Mouse (Mus musculus) limb, embryonic 15.5 days (tissue): ENCODE results near the gene 5330417C22Rik. TPM values are rescaled to one million over a fixed set of nuclear protein-coding genes. Genes with fewer than 3 reads are reported as not detected.

Experiments
- ATAC-seq: fragments of 200-750 bp; cut with Nextera tagmentation; 2 replicates; pipeline ENCODE4 v1.8.0; 2017; ENCODE audit warnings: low read depth, moderate TSS enrichment; ENCODE audit not compliant: insufficient number of reproducible peaks, low FRiP score, low TSS enrichment
- H3K27ac ChIP-seq: fragments of 300-500 bp; sonication (generic); 2 replicates; pipeline ENCODE4 v1.5.1; 2015; ENCODE audit warnings: moderate library complexity, mild to moderate bottlenecking, inconsistent platforms
- H3K27me3 ChIP-seq: fragments of 300-500 bp; sonication (generic); 2 replicates; pipeline ENCODE4 v1.6.1; 2015; ENCODE audit warnings: inconsistent platforms
- H3K36me3 ChIP-seq: fragments of 300-500 bp; sonication (generic); 2 replicates; pipeline ENCODE4 v1.6.1; 2015; ENCODE audit warnings: inconsistent platforms
- H3K4me1 ChIP-seq: fragments of 300-500 bp; sonication (generic); 2 replicates; pipeline ENCODE4 v1.6.1; 2015; ENCODE audit warnings: inconsistent platforms
- H3K4me2 ChIP-seq: fragments of 300-500 bp; sonication (generic); 2 replicates; pipeline ENCODE4 v1.6.1; 2015; ENCODE audit warnings: mild to moderate bottlenecking, inconsistent platforms
- H3K4me3 ChIP-seq: fragments of 300-500 bp; sonication (generic); 2 replicates; pipeline ENCODE4 v1.5.1; 2015; ENCODE audit warnings: mild to moderate bottlenecking, inconsistent platforms
- H3K9ac ChIP-seq: fragments of 300-500 bp; sonication (generic); 2 replicates; pipeline ENCODE4 v1.6.1; 2015; ENCODE audit warnings: inconsistent platforms
- H3K9me3 ChIP-seq: fragments of 300-500 bp; sonication (generic); 2 replicates; pipeline ENCODE4 v1.6.1; 2016; ENCODE audit warnings: inconsistent platforms
- WGBS: fragments of 180-500 bp; shearing (Covaris S2); methylation state at CpG from one replicate; pipeline ENCODE4 v1.1.7; 2015; 5-methylcytosine and 5-hydroxymethylcytosine counted together
- polyA plus RNA-seq: library from polyadenylated mRNA; unstranded; fragments of >200 nt; fragmentation: Nextera tagmentation; extraction: Ambion mirVana; gene quantifications from 2 replicates; pipeline ENCODE4 v1.2.1, GENCODE M21; 2015

Gene 5330417C22Rik
- polyA plus RNA-seq, 1 experiment from 2014 or later = 0.63 TPM

- no peaks in the 10 kb centered on the region for H3K9me3 ChIP-seq
- peak within 1 kb of the TSS; percentile 96 for H3K27ac ChIP-seq
- H3K27me3 ChIP-seq = no peaks in the 10 kb centered on the region
- H3K4me2 ChIP-seq = peak within 1 kb of the TSS; percentile 73
- H3K4me3 ChIP-seq = peak within 1 kb of the TSS; percentile 83
- peaks cover 30% of the 10 kb centered on the region for H3K36me3 ChIP-seq
- H3K4me1 ChIP-seq = peaks cover 13% of the 10 kb centered on the region
- peak within 1 kb of the TSS; percentile 60 for H3K9ac ChIP-seq
- WGBS = under 1% methylated on average over 45 of the region's 45 CpGs
- peak; percentile 95 for ATAC-seq
Measured at GRCm38 (mm10) chr3:108562133-108562730, 25.9 kb upstream of the 5330417C22Rik start, which contains the start of gene Tmem167b. Gene Tmem167b (minus strand): TSS chr3:108562466.

DNA sequence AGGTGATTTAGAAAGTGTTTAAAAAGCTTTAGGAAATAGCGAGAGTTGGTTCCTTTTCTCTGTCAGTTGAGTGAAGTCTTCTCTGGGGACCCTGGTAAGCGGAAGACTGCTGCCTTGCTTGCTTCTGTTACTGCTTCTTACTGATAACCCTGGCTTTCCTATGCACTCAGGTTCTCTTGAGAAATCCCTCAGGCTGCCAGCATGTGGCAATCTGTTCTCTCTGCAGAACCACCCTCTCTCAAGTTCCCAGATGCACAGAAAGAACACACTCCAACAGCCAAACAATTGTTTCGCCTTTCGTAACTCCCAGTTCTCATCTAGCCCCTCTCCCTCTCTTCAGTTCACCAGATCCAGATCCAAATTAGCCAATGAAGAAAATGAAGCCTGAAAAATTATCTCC is 21.6 kb upstream of the 5330417C22Rik start:
- Histone ChIP-seq H3K4me1 (peaks cover 13% of the 10 kb centered on the region), H3K36me3 (peaks cover 39% of the 10 kb centered on the region)
- 93% methylated on average over 4 of the region's 4 CpGs for WGBS

DNA sequence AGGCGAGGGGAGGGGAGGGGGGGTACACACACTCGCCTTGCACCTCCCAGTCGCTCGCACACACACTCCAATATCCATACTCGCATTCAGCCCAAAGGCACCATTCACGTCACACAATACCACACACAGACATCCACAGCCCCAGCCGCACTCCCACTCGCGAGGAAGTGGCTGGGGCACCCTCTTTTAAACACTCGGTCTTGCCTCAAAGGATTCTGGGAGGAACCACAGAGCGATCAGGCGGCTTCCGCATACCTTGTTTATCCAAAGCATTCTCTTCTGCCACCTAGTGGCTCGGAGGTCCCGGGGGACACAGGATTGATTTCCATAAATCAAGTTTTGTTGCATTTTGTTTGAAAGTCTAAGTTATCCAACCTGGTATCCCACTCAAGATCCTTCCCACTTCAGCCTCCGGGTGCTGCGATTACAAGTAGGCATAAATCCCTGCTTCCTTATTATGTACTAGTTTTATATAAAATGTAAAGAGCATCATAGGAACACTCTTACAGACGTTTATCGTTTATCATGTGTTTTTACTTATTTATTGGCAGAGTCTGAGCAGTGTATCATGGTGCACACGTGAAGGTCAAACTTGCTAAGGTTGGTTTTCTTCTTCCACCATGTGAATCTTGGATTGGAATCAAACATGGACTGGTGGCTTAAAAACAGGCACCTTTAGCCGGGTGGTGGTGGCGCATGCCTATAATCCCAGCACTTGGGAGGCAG is 18.4 kb upstream of the 5330417C22Rik start:
- peak; percentile 91 for ATAC-seq
- Histone ChIP-seq H3K9ac (peak overlapping the region; percentile 96), H3K4me2 (peak overlapping the region; percentile 69), H3K27me3 (no peaks in the 10 kb centered on the region), H3K36me3 (peaks cover 30% of the 10 kb centered on the region), H3K4me3 (peak overlapping the region; percentile 82), H3K27ac (peak overlapping the region; percentile 89), H3K9me3 (no peaks in the 10 kb centered on the region), H3K4me1 (no peaks in the 10 kb centered on the region)
- 14% methylated on average over 21 of the region's 22 CpGs for WGBS

More for the DNA sequence above, 21.6 kb upstream of the 5330417C22Rik start:
- H3K27ac ChIP-seq = no peak overlapping the region
- H3K9me3 ChIP-seq = no peaks in the 10 kb centered on the region
- no peaks in the 10 kb centered on the region for H3K27me3 ChIP-seq
- no peak overlapping the region for H3K9ac ChIP-seq
- ATAC-seq = no peak
- H3K4me2 ChIP-seq = no peak overlapping the region
- H3K4me3 ChIP-seq = no peak overlapping the region

DNA sequence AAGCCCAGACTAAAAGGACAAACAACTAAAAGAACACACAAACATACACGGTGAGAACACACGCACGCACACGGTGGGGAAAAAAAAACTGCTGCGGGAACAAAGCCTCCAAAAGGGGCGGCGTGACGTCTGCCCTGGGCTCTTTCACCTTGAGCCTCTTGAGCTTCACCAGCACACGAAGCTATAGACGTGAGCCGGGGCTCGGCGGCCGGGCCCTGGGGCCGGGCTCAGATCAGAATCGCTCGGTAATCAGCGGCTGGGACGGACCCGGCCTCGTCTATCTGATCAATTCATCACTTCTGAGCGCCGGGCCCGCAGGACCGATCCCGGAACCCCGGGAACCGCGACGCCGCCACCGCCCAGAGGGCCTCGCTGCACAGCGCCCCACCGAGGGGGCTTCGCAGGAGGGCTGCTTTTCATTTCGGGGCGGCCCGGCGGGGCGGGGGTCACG is 17.8 kb upstream of the 5330417C22Rik start:
- Histone ChIP-seq H3K27ac (peak overlapping the region; percentile 89), H3K9ac (peak overlapping the region; percentile 96), H3K4me3 (peak overlapping the region; percentile 82), H3K27me3 (no peaks in the 10 kb centered on the region), H3K4me1 (no peaks in the 10 kb centered on the region), H3K9me3 (no peaks in the 10 kb centered on the region), H3K4me2 (peak overlapping the region; percentile 69), H3K36me3 (peaks cover 26% of the 10 kb centered on the region)
- peak; percentile 32 for ATAC-seq
- WGBS = 0% methylated on average over 40 of the region's 42 CpGs

GRCm38 (mm10) chr3:108542299-108542698 is 6.0 kb upstream of the 5330417C22Rik start:
- no peak overlapping the region for H3K27ac ChIP-seq
- H3K4me3 ChIP-seq = no peak overlapping the region
- H3K27me3 ChIP-seq = no peaks in the 10 kb centered on the region
- no peak overlapping the region for H3K9ac ChIP-seq
- no peak overlapping the region for H3K4me2 ChIP-seq
- 78% methylated on average over 11 of the region's 11 CpGs for WGBS
- H3K9me3 ChIP-seq = no peaks in the 10 kb centered on the region
- peaks cover 5% of the 10 kb centered on the region for H3K4me1 ChIP-seq
- no peaks in the 10 kb centered on the region for H3K36me3 ChIP-seq
- ATAC-seq = no peak

DNA sequence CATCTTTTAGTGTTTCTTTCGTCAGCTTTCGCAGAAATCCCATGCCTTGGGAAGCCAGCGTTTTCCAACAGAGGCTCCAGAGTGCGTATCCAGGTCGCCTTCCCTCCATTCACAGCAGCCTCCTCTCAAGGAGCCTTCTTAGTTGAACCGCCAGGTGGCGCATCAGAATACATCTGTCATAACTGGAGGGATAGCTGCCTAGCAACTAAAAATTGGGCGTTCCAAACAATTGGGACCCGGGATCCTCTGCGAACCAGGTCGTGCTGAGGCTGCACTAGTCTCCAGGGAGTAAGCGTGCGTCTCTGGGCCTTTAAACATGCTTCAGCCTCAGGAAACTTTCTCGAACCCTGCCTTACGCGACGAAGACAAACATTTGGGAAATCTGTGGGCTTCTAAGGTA is 967 bp upstream of the 5330417C22Rik start:
- no peak overlapping the region for H3K27ac ChIP-seq
- H3K9ac ChIP-seq = no peak overlapping the region
- WGBS = 3% methylated on average over 17 of the region's 17 CpGs
- peaks cover 20% of the 10 kb centered on the region for H3K27me3 ChIP-seq
- H3K36me3 ChIP-seq = no peaks in the 10 kb centered on the region
- peaks cover 20% of the 10 kb centered on the region for H3K4me1 ChIP-seq
- 0 out of 2 replicates have a peak, but pooled peaks have one; percentile 65 for ATAC-seq
- peak overlapping the region; percentile 27 for H3K4me3 ChIP-seq
- peak overlapping the region; percentile 51 for H3K4me2 ChIP-seq
- H3K9me3 ChIP-seq = no peaks in the 10 kb centered on the region

DNA sequence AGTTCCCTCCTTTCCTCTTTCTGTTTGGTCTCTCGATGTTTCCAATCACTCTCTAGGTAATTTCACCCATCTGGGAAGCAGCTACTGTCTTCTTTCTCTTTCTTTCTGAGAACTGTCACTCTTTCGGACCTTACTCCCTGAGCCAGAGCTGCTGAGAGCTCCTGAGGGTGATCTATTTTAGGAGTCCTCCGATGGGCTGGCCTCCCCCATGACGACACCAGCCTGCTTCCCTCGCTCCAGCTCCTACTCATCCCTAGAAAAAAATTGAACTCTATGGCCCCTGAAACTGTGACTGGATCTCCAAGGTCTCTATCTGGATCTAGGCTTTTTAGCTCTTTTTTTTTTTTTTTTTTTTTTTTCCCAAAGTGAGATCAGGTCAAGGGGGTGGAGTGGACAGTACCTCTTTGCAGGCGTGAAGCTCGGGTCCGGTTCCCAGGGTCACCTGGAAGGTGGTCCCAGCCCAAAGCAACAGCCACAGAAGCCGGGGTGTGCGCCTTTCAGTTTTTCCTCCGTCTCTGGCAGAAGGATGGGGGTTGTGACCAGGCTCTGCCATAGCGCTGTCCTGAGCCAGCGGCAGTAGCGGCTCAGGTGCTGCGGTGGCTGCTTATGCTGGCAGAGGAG is 330 bp downstream of the 5330417C22Rik start:
- H3K4me1 ChIP-seq = peaks cover 20% of the 10 kb centered on the region
- ATAC-seq = no peak
- H3K27ac ChIP-seq = no peak overlapping the region
- no peaks in the 10 kb centered on the region for H3K36me3 ChIP-seq
- peak overlapping the region; percentile 88 for H3K4me2 ChIP-seq
- peaks cover 20% of the 10 kb centered on the region for H3K27me3 ChIP-seq
- H3K4me3 ChIP-seq = peak overlapping the region; percentile 42
- WGBS = 8% methylated on average over 15 of the region's 15 CpGs
- H3K9me3 ChIP-seq = no peaks in the 10 kb centered on the region
- H3K9ac ChIP-seq = no peak overlapping the region

DNA sequence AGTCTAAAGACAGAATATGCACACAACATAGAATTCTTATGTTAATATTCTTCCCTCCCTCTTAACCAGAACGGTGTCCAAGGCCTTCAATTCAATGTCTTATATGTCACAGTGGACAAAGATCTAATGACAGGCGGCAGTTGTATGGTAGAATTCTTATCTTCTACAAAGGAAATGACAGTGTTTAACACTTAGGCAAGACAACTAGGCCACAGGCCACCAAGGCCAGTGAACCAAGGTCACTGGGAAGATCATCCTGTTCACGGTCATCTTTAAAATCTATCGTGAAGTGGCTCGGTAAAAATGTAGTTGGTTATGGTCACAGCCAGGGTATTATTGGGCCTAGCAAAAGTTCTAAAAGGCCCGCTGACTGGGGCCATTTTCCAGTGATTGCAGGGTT is 2.4 kb downstream of the 5330417C22Rik start, which contains the start of gene 1700013F07Rik:
1700013F07Rik (plus strand) TSS at position 200 of the 400 bp plus-strand sequence.
- H3K36me3 ChIP-seq = no peaks in the 10 kb centered on the region
- 90% methylated on average over 6 of the region's 6 CpGs for WGBS
- no peak within 1 kb of the TSS for H3K4me3 ChIP-seq
- H3K4me2 ChIP-seq = no peak within 1 kb of the TSS
- H3K4me1 ChIP-seq = peaks cover 20% of the 10 kb centered on the region
- H3K27ac ChIP-seq = no peak within 1 kb of the TSS
- peaks cover 20% of the 10 kb centered on the region for H3K27me3 ChIP-seq
- H3K9ac ChIP-seq = no peak within 1 kb of the TSS
- no peaks in the 10 kb centered on the region for H3K9me3 ChIP-seq
- ATAC-seq = no peak

DNA sequence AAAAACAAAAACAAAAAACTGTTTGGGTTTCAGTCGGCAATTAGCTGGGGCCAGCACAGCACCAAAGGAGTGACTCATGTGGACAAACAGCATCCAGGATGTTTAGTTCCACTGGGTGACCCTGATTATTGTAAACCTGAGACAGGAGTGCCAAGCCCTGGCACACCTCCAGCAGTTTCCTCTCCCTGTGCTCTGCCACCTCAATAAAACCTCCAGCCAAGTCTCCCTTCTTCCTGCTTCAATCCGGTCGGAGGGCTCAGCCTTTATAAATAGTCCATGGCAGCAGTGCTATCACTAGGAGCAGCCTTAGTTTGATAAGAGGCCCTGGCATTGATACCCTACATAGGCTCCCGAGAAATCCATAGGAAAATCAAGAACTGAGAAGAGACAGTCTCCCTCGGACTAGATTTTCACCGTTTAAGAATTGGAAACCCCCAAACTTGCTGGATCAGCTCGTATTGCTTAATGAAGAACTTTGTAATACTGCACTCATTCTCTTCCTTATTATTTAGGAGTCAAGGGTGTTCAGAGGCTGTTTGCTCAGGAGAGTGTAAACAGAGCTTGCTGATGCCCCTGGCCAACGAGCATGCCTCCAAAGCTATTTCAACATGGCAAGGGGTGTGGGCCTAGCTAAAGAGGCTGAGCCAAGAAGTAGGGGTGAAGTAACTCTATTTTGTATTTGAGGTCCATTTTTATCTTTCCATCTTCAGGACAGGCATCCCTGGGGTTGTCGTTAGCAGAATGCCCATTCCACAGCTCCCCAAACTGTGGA is 3.0 kb downstream of the 5330417C22Rik start:
- Histone ChIP-seq H3K4me2 (no peak overlapping the region), H3K4me1 (peaks cover 20% of the 10 kb centered on the region), H3K4me3 (no peak overlapping the region), H3K27me3 (peaks cover 20% of the 10 kb centered on the region), H3K36me3 (no peaks in the 10 kb centered on the region), H3K9ac (no peak overlapping the region), H3K27ac (no peak overlapping the region), H3K9me3 (no peaks in the 10 kb centered on the region)
- 59% methylated on average over 9 of the region's 9 CpGs for WGBS
- ATAC-seq = no peak

- H3K4me1 ChIP-seq = 0 out of 2 replicates have a peak, but pooled peaks cover 5% of the 10 kb centered on the region
- H3K27me3 ChIP-seq = no peaks in the 10 kb centered on the region
- no peak for ATAC-seq
- no peak overlapping the region for H3K4me3 ChIP-seq
- H3K27ac ChIP-seq = no peak overlapping the region
- H3K9ac ChIP-seq = no peak overlapping the region
- no peak overlapping the region for H3K4me2 ChIP-seq
- H3K36me3 ChIP-seq = no peaks in the 10 kb centered on the region
- 94% methylated on average over 8 of the region's 8 CpGs for WGBS
- H3K9me3 ChIP-seq = no peaks in the 10 kb centered on the region
Measured at GRCm38 (mm10) chr3:108528489-108528888, 7.8 kb downstream of the 5330417C22Rik start.

DNA sequence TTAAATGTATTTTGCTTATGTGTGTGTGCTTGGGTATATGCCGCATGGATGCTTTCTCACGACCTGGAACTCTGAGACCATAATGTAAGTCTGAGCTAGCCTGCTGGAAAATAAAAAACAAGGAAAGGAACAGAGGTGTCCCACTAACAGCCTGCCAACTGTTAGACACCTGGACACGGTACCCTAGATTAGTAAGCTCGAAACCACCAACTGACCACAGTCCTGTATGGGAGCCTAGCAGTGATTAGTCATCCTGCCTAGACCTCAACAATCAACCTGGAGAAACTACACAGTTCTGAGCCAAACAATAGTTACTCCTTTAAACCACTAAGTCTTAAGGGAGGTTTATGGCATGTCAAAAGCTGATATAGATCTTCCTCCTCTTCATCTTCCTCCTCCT is 12.9 kb downstream of the 5330417C22Rik start:
- no peak overlapping the region for H3K4me3 ChIP-seq
- no peak overlapping the region for H3K9ac ChIP-seq
- no peak overlapping the region for H3K27ac ChIP-seq
- no peaks in the 10 kb centered on the region for H3K9me3 ChIP-seq
- H3K27me3 ChIP-seq = no peaks in the 10 kb centered on the region
- WGBS = 84% methylated on average over 4 of the region's 4 CpGs
- no peak overlapping the region for H3K4me2 ChIP-seq
- no peaks in the 10 kb centered on the region for H3K4me1 ChIP-seq
- no peak for ATAC-seq
- H3K36me3 ChIP-seq = no peaks in the 10 kb centered on the region
